ENCODE assay signal across 8 mouse cellular contexts in genomic region chr4:134768226-134768888, GRCm38 (mm10). TPM values are rescaled to one million over a fixed set of nuclear protein-coding genes. Genes with fewer than 3 reads are reported as not detected.
DNase-seq lines count a peak whose midpoint lies in the region; ATAC-seq and TF ChIP-seq lines count a peak whose summit lies in the region.

No protein-coding gene starts in this region.

- intact Hi-C loops in heart, postnatal 14 days (cut with DNase I): no loop called here
- intact Hi-C loops in gastrocnemius, postnatal 14 days (cut with DNase I; ENCODE audit: low total_unique reads): no loop called here

- peaks cover 29 to 57% of the 10 kb centered on the region in 2 experiments for H3K4me1 ChIP-seq in heart, embryonic 14.5 days (ENCODE audit: control insufficient read depth in 2 of 2, insufficient read depth in 2 of 2, low read length in 2 of 2)
- H3K4me1 ChIP-seq in E14TG2a.4 (replicated peaks; ENCODE audit: low read depth, low read length): peaks cover 73% of the 10 kb centered on the region
- H3K4me1 ChIP-seq in cerebellum, adult 2 months (ENCODE audit: control insufficient read depth, insufficient read depth, low read length): peaks cover 43% of the 10 kb centered on the region
- H3K4me1 ChIP-seq in hindbrain, embryonic 13.5 days (replicated peaks): peaks cover 28% of the 10 kb centered on the region
- H3K4me1 ChIP-seq in midbrain, postnatal 0 days (ENCODE audit: insufficient read depth, low read length): 0 out of 2 replicates have a peak, but pooled peaks cover 10% of the 10 kb centered on the region

- peak overlapping the region; percentile 91 for H3K9ac ChIP-seq in heart, embryonic 14.5 days (ENCODE audit: low read length)
- peak overlapping the region; percentile 72; the same call in 1 of the 2 replicates for H3K9ac ChIP-seq in hindbrain, embryonic 13.5 days
- 0 out of 2 replicates have a peak overlapping the region, but pooled peaks have one; percentile 29 for H3K9ac ChIP-seq in midbrain, postnatal 0 days (replicated peaks; ENCODE audit: low read length, poor library complexity, severe bottlenecking)

- no peak for TF ChIP-seq CTCF in E14TG2a.4 (conservative IDR thresholded peaks at IDR 0.05; ENCODE audit: low read length)
- no peak for TF ChIP-seq CTCF in cerebellum, adult 2 months (IDR thresholded peaks at IDR 0.05; ENCODE audit: borderline replicate concordance, insufficient read depth, low read depth, low read length)
- TF ChIP-seq CTCF in midbrain, postnatal 0 days (IDR thresholded peaks at IDR 0.05): no peak

- DNase-seq in heart, postnatal 14 days: no peak
- peak; percentile 79 to 89 for DNase-seq in cerebellum, adult 2 months
- no peak for DNase-seq in midbrain, postnatal 0 days (ENCODE audit: low spot score)
- no peak for DNase-seq in gastrocnemius, postnatal 14 days
- DNase-seq in lung, postnatal 10 days: no peak

- H3K27ac ChIP-seq in heart, embryonic 14.5 days (replicated peaks in 1 of 2; ENCODE audit: control insufficient read depth in 1 of 2, insufficient read depth in 1 of 2, low read depth in 2 of 2, low read length in 2 of 2): no peak overlapping the region
- H3K27ac ChIP-seq in cerebellum, adult 2 months (ENCODE audit: insufficient read depth, low read length): peak overlapping the region; percentile 80
- no peak overlapping the region for H3K27ac ChIP-seq in hindbrain, embryonic 13.5 days
- H3K27ac ChIP-seq in midbrain, postnatal 0 days (ENCODE audit: low read depth, low read length): no peak overlapping the region

- peak overlapping the region; percentile 99 for H3K4me2 ChIP-seq in heart, embryonic 14.5 days (ENCODE audit: low read length)
- H3K4me2 ChIP-seq in hindbrain, embryonic 13.5 days: peak overlapping the region; percentile 80
- H3K4me2 ChIP-seq in midbrain, postnatal 0 days (ENCODE audit: low read depth, low read length, poor library complexity, severe bottlenecking): peak overlapping the region; percentile 93

- ATAC-seq in heart, embryonic 14.5 days (ENCODE audit: insufficient number of reproducible peaks, insufficient read depth, low FRiP score, low read depth): no peak
- ATAC-seq in hindbrain, embryonic 13.5 days (ENCODE audit: low FRiP score): no peak
- ATAC-seq in midbrain, postnatal 0 days (ENCODE audit: low FRiP score): no peak

- 12% methylated on average over 21 of the region's 21 CpGs for WGBS in heart, embryonic 14.5 days
- WGBS in cerebellum, adult 2 months: 4% methylated on average over 21 of the region's 21 CpGs
- WGBS in hindbrain, embryonic 13.5 days: 9% methylated on average over 21 of the region's 21 CpGs
- 15% methylated on average over 21 of the region's 21 CpGs for WGBS in midbrain, postnatal 0 days

- H3K36me3 ChIP-seq in heart, embryonic 14.5 days (ENCODE audit: control insufficient read depth, insufficient read depth, low read length): no peaks in the 10 kb centered on the region
- H3K36me3 ChIP-seq in E14TG2a.4 (ENCODE audit: insufficient read depth, low read length): no peaks in the 10 kb centered on the region
- no peaks in the 10 kb centered on the region for H3K36me3 ChIP-seq in hindbrain, embryonic 13.5 days
- H3K36me3 ChIP-seq in midbrain, postnatal 0 days (ENCODE audit: insufficient read depth, low read length): no peaks in the 10 kb centered on the region

- no peaks in the 10 kb centered on the region for H3K27me3 ChIP-seq in heart, embryonic 14.5 days (ENCODE audit: control insufficient read depth, insufficient read depth, low read length)
- peaks cover 71% of the 10 kb centered on the region for H3K27me3 ChIP-seq in E14TG2a.4 (ENCODE audit: insufficient read depth, low read length)
- no peaks in the 10 kb centered on the region for H3K27me3 ChIP-seq in cerebellum, adult 2 months (ENCODE audit: control insufficient read depth, insufficient read depth, low read length)
- H3K27me3 ChIP-seq in hindbrain, embryonic 13.5 days: peaks cover 70% of the 10 kb centered on the region
- peaks cover 25% of the 10 kb centered on the region for H3K27me3 ChIP-seq in midbrain, postnatal 0 days (ENCODE audit: insufficient read depth, low read length)

- peak overlapping the region; percentile 85 to 89 for H3K4me3 ChIP-seq in heart, embryonic 14.5 days (ENCODE audit: control insufficient read depth in 1 of 2, insufficient read depth in 1 of 2, low read depth in 1 of 2, low read length in 2 of 2)
- peak overlapping the region; percentile 93 for H3K4me3 ChIP-seq in E14TG2a.4 (replicated peaks; ENCODE audit: low read length)
- H3K4me3 ChIP-seq in cerebellum, adult 2 months (replicated peaks; ENCODE audit: insufficient read depth, low read depth, low read length): peak overlapping the region; percentile 71
- H3K4me3 ChIP-seq in hindbrain, embryonic 13.5 days: peak overlapping the region; percentile 48
- peak overlapping the region; percentile 46 for H3K4me3 ChIP-seq in midbrain, postnatal 0 days (ENCODE audit: low read depth, low read length)

- TF ChIP-seq POLR2A in cerebellum, adult 2 months (IDR thresholded peaks at IDR 0.05; ENCODE audit: borderline replicate concordance, insufficient read depth, low read length): no peak

- no peaks in the 10 kb centered on the region for H3K9me3 ChIP-seq in heart, embryonic 14.5 days (ENCODE audit: control insufficient read depth, low read length)
- no peaks in the 10 kb centered on the region for H3K9me3 ChIP-seq in E14TG2a.4 (ENCODE audit: low read length)
- H3K9me3 ChIP-seq in hindbrain, embryonic 13.5 days: no peaks in the 10 kb centered on the region
- no peaks in the 10 kb centered on the region for H3K9me3 ChIP-seq in midbrain, postnatal 0 days (ENCODE audit: low read length)

RNA-seq across cellular contexts. Expression of gene Ldlrap1, which starts 0.5 kb away (rescaled TPM):
- 10.7 and 12.3 TPM in 2 replicates for polyA plus RNA-seq in heart, embryonic 14.5 days (2014; fragmentation: Nextera tagmentation; extraction: Ambion mirVana)
- 10 to 100 TPM; 18.3 to 18.6 TPM for total RNA-seq in heart, postnatal 14 days (2021)
- polyA plus RNA-seq in cerebellum, adult 2 months (2012; rRNA removed): 16.0 and 18.5 TPM in 2 replicates
- polyA plus RNA-seq in hindbrain, embryonic 13.5 days (2015; fragmentation: Nextera tagmentation; extraction: Ambion mirVana): 2.9 and 4.1 TPM in 2 replicates
- 1.9 and 3.1 TPM in 2 replicates for total RNA-seq in midbrain, postnatal 0 days (2014; rRNA removed)
- 1.9 and 2.5 TPM in 2 replicates for polyA plus RNA-seq in midbrain, postnatal 0 days (2015; fragmentation: Nextera tagmentation; extraction: Ambion mirVana)
- total RNA-seq in gastrocnemius, postnatal 14 days (2021): 10 to 100 TPM in 1 of 2 experiments, 1 to 10 TPM in 1; 9.2 to 10.2 TPM

Comparison
In these comparisons a context has a peak if more than half of its experiments do, and no peak if none do; other contexts are left out.
1. H3K9ac ChIP-seq: peak in every context shown above with its lines; median percentile 91 in heart, embryonic 14.5 days; 72 in hindbrain, embryonic 13.5 days; 29 in midbrain, postnatal 0 days.
2. DNase-seq: peak in cerebellum, adult 2 months (2 of 2); none in heart, postnatal 14 days (0 of 2), midbrain, postnatal 0 days (single experiment), gastrocnemius, postnatal 14 days (single experiment) and lung, postnatal 10 days (single experiment).
3. Peak in every context shown above with its lines, with median percentiles within 50 percentile points of each other: H3K4me2 ChIP-seq and H3K4me3 ChIP-seq.